Mouse (Mus musculus): ENCODE data around the gene Ncapg2. TPM values are rescaled to one million over a fixed set of nuclear protein-coding genes. Genes with fewer than 3 reads are reported as not detected.

Gene Ncapg2
- polyA plus RNA-seq, 1 experiment: 73.4 TPM

DNA sequence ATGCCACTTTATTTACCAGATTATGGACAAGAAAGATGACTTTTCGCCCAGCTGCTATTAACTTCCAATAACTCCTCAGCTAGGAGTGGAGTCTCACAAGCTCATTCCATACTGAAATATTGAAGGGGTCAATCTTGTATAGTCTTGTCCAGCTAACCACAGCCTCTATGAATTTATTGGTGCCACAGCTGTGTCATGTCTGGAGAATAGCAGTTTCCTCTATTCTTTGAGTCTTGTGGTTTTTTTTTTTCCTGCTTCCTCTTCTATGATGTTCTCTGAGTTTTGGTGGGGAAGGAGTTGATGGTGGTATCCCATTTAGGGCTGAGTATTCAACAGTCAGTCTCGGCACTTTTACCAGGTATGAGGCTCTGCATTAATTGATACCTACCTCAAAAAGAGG is 30.0 kb downstream of the Ncapg2 start:
- Histone ChIP-seq H3K4me3 (ENCODE audit: insufficient read depth, low read length) (no peak overlapping the region), H3K27ac (ENCODE audit: insufficient read depth, low read depth, low read length) (peak overlapping the region; percentile 70), H3K4me1 (ENCODE audit: control insufficient read depth, insufficient read depth, low read length) (peaks cover 8% of the 10 kb centered on the region)
- TF ChIP-seq CTCF (IDR thresholded peaks at IDR 0.05; ENCODE audit: low read depth, low read length) (no peak), POLR2A (IDR thresholded peaks at IDR 0.05; ENCODE audit: borderline replicate concordance, low read depth, low read length) (no peak)

DNA sequence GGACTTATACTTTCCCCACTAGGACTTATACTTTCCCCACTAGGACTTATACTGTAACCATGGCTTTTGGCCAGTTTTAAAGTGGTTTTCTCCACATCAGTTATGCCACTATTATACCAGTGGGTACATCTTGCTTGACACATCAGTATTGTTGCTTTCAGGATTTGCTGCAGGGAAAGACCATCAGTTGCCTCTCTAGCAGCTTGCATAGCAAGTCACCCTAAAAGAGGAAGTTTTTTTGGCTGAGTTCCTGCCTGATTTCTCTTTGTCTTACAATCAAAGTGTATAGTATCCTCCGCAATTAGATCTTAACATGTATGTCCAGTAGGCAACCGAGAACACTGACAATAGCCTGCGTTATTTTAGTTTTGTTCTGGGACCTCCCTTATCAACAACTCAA is 30.9 kb downstream of the Ncapg2 start:
- TF ChIP-seq CTCF (IDR thresholded peaks at IDR 0.05; ENCODE audit: low read depth, low read length): no peak
- no peak for TF ChIP-seq POLR2A (IDR thresholded peaks at IDR 0.05; ENCODE audit: borderline replicate concordance, low read depth, low read length)
- Histone ChIP-seq H3K4me3 (ENCODE audit: insufficient read depth, low read length) (no peak overlapping the region), H3K4me1 (ENCODE audit: control insufficient read depth, insufficient read depth, low read length) (peaks cover 8% of the 10 kb centered on the region), H3K27ac (ENCODE audit: insufficient read depth, low read depth, low read length) (peak overlapping the region; percentile 22; the same call in 1 of the 2 replicates)

DNA sequence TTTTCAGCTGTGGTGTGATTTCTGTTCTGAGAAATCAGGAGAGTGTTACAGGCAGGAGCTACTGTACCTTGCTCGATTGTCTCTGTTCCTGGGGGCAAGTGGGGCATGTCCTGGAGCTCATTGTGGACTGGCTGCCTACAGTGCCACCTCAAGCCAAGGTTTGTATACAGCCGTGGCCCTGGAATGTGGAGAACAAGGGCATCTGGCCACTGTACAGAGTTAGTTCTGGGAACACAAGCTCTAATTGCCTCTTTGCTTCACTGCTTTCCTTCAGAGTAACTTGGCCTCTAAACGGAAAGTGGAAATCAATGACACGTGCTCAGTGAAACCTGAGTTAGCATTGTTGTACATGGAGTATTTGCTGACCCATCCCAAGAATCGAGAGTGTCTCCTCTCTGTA is 33.4 kb downstream of the Ncapg2 start:
- Histone ChIP-seq H3K4me3 (ENCODE audit: insufficient read depth, low read length) (no peak overlapping the region), H3K27ac (ENCODE audit: insufficient read depth, low read depth, low read length) (no peak overlapping the region), H3K4me1 (ENCODE audit: control insufficient read depth, insufficient read depth, low read length) (peaks cover 18% of the 10 kb centered on the region)
- TF ChIP-seq CTCF (IDR thresholded peaks at IDR 0.05; ENCODE audit: low read depth, low read length) (no peak), POLR2A (IDR thresholded peaks at IDR 0.05; ENCODE audit: borderline replicate concordance, low read depth, low read length) (no peak)

DNA sequence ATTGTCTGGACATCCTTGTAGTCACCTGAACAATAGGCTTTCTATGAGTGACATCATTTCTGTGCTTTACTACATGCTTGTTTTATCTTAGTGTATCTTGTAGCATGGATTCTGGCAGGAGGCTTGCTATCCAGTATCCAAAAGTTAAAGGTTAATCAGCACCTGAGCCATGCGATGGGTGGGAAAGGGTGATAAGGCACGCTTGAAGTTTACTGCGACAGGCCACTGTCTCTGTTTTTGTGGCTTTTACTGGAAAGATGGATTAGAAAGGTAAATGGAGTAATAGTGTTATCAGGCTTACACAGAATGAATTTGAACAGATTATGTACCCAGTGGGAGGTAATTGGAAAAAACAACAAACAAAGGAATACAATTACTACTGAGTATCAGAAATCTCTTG is 37.0 kb downstream of the Ncapg2 start:
- peak overlapping the region; percentile 81 for H3K27ac ChIP-seq (ENCODE audit: insufficient read depth, low read depth, low read length)
- TF ChIP-seq POLR2A (IDR thresholded peaks at IDR 0.05; ENCODE audit: borderline replicate concordance, low read depth, low read length): no peak
- TF ChIP-seq CTCF (IDR thresholded peaks at IDR 0.05; ENCODE audit: low read depth, low read length): no peak
- H3K4me1 ChIP-seq (ENCODE audit: control insufficient read depth, insufficient read depth, low read length): peaks cover 17% of the 10 kb centered on the region
- no peak overlapping the region for H3K4me3 ChIP-seq (ENCODE audit: insufficient read depth, low read length)

DNA sequence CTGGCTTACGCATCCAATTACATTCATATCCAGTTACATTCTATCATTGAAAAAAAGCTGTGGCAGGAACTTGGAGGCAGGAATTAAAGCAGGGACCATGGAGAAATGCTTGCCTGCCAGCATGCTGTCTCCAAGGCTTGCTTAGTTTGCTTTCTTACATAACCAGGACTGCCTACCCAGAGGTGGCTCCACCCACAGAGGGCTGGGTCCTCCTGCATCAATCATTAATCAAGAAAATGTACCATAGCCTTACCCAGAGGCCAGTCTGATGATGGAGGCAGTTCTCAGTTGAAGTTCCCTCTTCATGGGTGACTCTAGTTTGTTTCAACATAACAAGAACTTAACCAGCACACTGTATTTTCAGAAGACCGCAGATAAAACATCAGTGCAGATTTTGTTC is 44.3 kb downstream of the Ncapg2 start:
- Histone ChIP-seq H3K4me1 (ENCODE audit: control insufficient read depth, insufficient read depth, low read length) (peaks cover 7% of the 10 kb centered on the region), H3K4me3 (ENCODE audit: insufficient read depth, low read length) (no peak overlapping the region), H3K27ac (ENCODE audit: insufficient read depth, low read depth, low read length) (no peak overlapping the region)
- no peak for TF ChIP-seq CTCF (IDR thresholded peaks at IDR 0.05; ENCODE audit: low read depth, low read length)
- no peak for TF ChIP-seq POLR2A (IDR thresholded peaks at IDR 0.05; ENCODE audit: borderline replicate concordance, low read depth, low read length)

DNA sequence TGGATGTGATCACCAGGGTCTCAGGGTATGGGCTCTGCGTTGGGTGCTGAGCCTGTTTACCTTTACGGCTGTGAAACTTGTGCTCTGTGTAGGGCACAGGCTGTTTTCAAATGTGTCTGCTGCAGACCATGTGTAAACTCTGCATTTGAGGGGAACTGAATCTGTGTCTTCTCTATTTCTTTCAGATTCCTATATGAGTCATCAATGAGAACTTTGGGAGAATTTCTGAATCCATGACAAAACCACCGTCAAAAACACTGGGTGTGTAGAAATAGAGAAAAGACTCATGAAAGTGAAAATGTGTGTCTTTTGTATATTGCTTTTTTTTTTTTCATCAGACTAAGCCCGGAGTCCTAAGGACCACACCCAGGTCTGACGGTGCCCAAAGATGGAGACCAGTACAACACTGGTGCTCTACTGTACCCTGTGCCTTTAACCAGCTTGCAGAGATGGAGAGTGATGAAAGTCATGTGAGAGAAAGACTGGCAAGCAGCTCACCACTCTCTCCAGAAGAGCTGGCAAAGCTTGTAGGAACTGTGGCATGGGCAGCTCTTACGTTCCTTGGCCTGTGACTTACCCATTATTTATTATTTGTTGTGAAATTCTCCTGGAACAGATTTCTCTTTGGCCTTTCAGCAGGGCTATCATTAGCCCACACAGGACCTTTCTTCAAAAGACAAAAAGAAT is 55.3 kb downstream of the Ncapg2 start:
- peaks cover 19% of the 10 kb centered on the region for H3K4me1 ChIP-seq (ENCODE audit: control insufficient read depth, insufficient read depth, low read length)
- TF ChIP-seq CTCF (IDR thresholded peaks at IDR 0.05; ENCODE audit: low read depth, low read length) (no peak), POLR2A (IDR thresholded peaks at IDR 0.05; ENCODE audit: borderline replicate concordance, low read depth, low read length) (no peak)
- peak overlapping the region; percentile 41 for H3K27ac ChIP-seq (ENCODE audit: insufficient read depth, low read depth, low read length)

DNA sequence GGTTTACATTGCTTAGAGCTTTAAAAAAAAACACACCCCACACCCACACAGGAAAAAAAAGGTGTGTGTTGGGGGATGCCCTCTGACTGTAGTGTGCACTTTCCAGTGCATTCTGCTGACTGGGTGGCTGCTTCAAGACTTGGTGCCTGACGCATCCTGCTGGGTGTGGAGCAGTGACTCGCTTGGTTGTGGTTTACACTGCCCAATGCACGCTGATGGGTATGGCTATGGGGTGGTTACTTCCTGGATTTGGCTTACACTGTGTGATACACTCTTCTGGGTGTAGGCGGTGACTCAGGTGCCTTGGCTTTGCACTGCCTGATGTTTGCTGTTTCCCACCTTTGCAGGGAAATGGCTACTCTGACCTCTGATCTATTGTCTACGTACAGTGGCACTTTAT is 61.8 kb downstream of the Ncapg2 start:
- no peak overlapping the region for H3K27ac ChIP-seq (ENCODE audit: insufficient read depth, low read depth, low read length)
- 0 out of 2 replicates have a peak, but pooled peaks cover 4% of the 10 kb centered on the region for H3K4me1 ChIP-seq (ENCODE audit: control insufficient read depth, insufficient read depth, low read length)
- no peak for TF ChIP-seq CTCF (IDR thresholded peaks at IDR 0.05; ENCODE audit: low read depth, low read length)
- TF ChIP-seq POLR2A (IDR thresholded peaks at IDR 0.05; ENCODE audit: borderline replicate concordance, low read depth, low read length): no peak
- H3K4me3 ChIP-seq (ENCODE audit: insufficient read depth, low read length): no peak overlapping the region

More for the DNA sequence above, 55.3 kb downstream of the Ncapg2 start:
- H3K4me3 ChIP-seq (ENCODE audit: insufficient read depth, low read length): no peak overlapping the region

DNA sequence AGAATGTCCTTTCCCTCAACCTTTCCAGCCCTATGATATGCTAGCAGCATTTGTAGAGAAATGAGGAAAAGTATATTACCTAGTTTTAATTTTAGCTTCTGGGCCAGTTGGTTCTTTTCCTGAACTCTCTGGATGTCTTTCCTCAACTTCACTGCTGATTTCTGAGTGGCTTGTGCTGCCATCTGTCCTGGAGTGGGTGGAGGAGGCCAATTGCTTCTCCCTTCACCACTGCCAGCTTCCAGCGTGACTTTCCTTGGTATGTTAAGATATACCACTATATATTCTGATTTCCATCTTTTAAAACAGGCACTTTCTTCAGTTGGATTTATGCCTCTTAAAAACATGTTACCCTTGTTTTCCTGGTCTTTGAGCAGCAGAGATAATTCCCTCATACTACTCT is 63.1 kb downstream of the Ncapg2 start:
- TF ChIP-seq CTCF (IDR thresholded peaks at IDR 0.05; ENCODE audit: low read depth, low read length) (no peak), POLR2A (IDR thresholded peaks at IDR 0.05; ENCODE audit: borderline replicate concordance, low read depth, low read length) (no peak)
- Histone ChIP-seq H3K4me1 (ENCODE audit: control insufficient read depth, insufficient read depth, low read length) (peaks cover 6% of the 10 kb centered on the region; the same call in 1 of the 2 replicates), H3K27ac (ENCODE audit: insufficient read depth, low read depth, low read length) (no peak overlapping the region), H3K4me3 (ENCODE audit: insufficient read depth, low read length) (no peak overlapping the region)

DNA sequence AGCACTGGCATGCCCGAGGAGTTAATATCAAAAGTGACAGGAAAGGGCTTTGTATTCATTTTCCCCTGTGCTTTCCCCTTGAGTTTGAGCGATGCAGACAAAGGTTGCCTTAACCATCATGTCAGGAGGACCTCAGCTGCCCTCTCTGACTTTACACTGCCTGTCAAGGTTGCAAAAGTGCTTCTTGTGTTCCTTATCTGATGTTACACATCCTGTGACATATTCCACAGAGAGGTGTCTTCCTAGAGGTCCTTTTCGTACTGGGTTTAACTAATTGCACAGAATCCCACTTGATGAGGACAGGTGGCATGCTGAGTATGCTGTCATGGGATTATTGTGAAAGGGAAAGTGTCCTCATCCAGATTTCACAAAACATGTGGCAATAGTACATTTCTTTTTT is 63.9 kb downstream of the Ncapg2 start:
- Histone ChIP-seq H3K4me1 (ENCODE audit: control insufficient read depth, insufficient read depth, low read length) (peaks cover 7% of the 10 kb centered on the region; the same call in 1 of the 2 replicates), H3K4me3 (ENCODE audit: insufficient read depth, low read length) (no peak overlapping the region), H3K27ac (ENCODE audit: insufficient read depth, low read depth, low read length) (no peak overlapping the region)
- TF ChIP-seq CTCF (IDR thresholded peaks at IDR 0.05; ENCODE audit: low read depth, low read length): no peak
- TF ChIP-seq POLR2A (IDR thresholded peaks at IDR 0.05; ENCODE audit: borderline replicate concordance, low read depth, low read length): no peak

DNA sequence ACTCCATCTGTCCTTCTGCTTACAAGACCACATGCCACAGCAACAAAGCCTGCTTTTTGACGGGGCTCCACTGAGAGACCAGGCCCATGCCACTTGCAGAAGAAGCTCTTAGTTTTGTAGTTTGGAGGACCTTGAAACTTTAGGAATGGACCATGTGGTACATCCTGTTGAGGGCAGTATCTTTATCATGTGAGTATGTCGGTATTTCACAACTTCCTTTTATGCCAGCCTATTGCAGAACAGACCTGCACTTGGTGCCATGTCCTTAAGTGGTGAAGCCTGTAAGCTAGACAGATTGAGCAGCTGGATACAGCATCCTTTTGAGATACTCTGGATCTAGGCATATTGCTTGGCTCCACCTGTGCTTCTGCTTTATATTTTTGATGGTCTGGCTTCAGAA is 68.1 kb downstream of the Ncapg2 start:
- TF ChIP-seq POLR2A (IDR thresholded peaks at IDR 0.05; ENCODE audit: borderline replicate concordance, low read depth, low read length) (no peak), CTCF (IDR thresholded peaks at IDR 0.05; ENCODE audit: low read depth, low read length) (no peak)
- Histone ChIP-seq H3K4me1 (ENCODE audit: control insufficient read depth, insufficient read depth, low read length) (peaks cover 5% of the 10 kb centered on the region; the same call in 1 of the 2 replicates), H3K4me3 (ENCODE audit: insufficient read depth, low read length) (no peak overlapping the region), H3K27ac (ENCODE audit: insufficient read depth, low read depth, low read length) (no peak overlapping the region)

Measured in bone marrow macrophage, adult 2 months (primary cell).